Mouse (Mus musculus) olfactory bulb, adult 2 months (tissue): ENCODE measurements around the gene Cyba. TPM values are rescaled to one million over a fixed set of nuclear protein-coding genes. Genes with fewer than 3 reads are reported as not detected.

Experiments used
- H3K27ac ChIP-seq: fragments of 200-500 bp; 2 replicates; pipeline ENCODE4 v1.5.1; 2012; ENCODE audit warnings: low read depth, low read length; ENCODE audit not compliant: insufficient read depth
- H3K4me1 ChIP-seq: fragments of 200-500 bp; 2 replicates; pipeline ENCODE4 v1.6.1; 2012; ENCODE audit warnings: low read length; ENCODE audit not compliant: control insufficient read depth, insufficient read depth
- H3K4me3 ChIP-seq: fragments of 200-500 bp; 2 replicates; pipeline ENCODE4 v1.5.1; 2012; ENCODE audit warnings: mild to moderate bottlenecking, low read depth, low read length, moderate library complexity; ENCODE audit not compliant: insufficient read depth
- CTCF ChIP-seq: fragments of 200-500 bp; IDR thresholded peaks from 2 replicates; pipeline ENCODE4 v1.5.1; 2012; ENCODE audit warnings: low read depth, mild to moderate bottlenecking, low read length, moderate library complexity; ENCODE audit not compliant: insufficient read depth
- POLR2A ChIP-seq: fragments of 200-500 bp; IDR thresholded peaks from 2 replicates; pipeline ENCODE4 v1.6.1; 2012; ENCODE audit warnings: mild to moderate bottlenecking, low read depth, low read length, moderate library complexity; ENCODE audit not compliant: insufficient read depth
- WGBS: fragments of 180-500 bp; shearing (Covaris S2); methylation state at CpG from one replicate; pipeline ENCODE4 v1.1.7; 2018; 5-methylcytosine and 5-hydroxymethylcytosine counted together
- polyA plus RNA-seq: library from polyadenylated mRNA; stranded (reverse); fragments of >200 nt; gene quantifications from 2 replicates; pipeline ENCODE4 v1.2.4, GENCODE M21; 2012; ENCODE audit warnings: low replicate concordance; ENCODE audit not compliant: missing spikeins, insufficient read depth, insufficient read length

Cyba gene
- polyA plus RNA-seq, 1 experiment: not detected

DNA sequence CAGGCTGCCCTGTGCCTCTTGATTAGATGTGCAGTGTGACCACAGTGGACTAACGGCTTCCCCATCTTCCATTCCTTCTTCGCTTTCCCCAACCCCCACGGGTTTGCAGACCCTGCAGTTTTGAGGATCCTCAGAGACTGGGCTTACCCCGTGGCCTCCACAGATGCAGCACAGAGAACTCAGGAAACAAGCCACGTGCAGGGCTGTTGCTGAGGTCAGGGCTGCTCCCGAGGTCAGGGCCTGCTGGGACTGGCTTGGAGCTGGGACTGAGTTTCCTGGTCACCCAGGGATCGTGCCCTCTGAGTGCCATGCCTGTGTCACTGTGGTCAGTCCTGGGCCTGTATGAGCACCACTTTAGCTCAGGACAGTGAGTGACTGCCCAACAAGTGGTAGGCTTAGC, 32.3 kb upstream of the Cyba start:
- peaks cover 35% of the 10 kb centered on the region for H3K4me1 ChIP-seq
- no peak overlapping the region for H3K4me3 ChIP-seq
- 74% methylated on average over 7 of the region's 7 CpGs for WGBS
- no peak for TF ChIP-seq CTCF
- no peak for TF ChIP-seq POLR2A
- H3K27ac ChIP-seq: no peak overlapping the region

GRCm38 (mm10) chr8:122463651-122464640, 31.2 kb upstream of the Cyba start:
- 63% methylated on average over 12 of the region's 12 CpGs for WGBS
- Histone ChIP-seq H3K4me1 (peaks cover 41% of the 10 kb centered on the region), H3K27ac (no peak overlapping the region), H3K4me3 (no peak overlapping the region)
- TF ChIP-seq CTCF: no peak
- no peak for TF ChIP-seq POLR2A

DNA sequence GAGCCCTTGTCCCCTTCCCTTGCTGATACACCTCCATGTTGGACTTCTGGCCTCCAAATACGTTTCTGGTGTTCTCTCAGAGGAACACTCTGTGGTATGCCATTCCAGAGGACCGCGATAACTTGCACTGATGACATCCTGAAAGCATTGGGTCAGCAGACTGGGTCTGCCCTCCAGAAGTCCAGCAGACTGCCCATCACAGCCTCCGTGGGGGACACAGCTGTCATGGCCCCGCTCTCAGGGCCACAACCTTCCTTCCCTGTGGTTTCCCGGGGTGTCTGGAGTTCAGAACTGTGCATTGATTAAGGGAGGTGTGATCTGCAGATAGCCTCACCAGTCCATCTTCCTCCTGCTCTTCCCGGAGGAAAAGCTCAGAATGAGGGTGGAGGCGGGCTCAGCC, 29.8 kb upstream of the Cyba start:
- WGBS: 76% methylated on average over 8 of the region's 8 CpGs

DNA sequence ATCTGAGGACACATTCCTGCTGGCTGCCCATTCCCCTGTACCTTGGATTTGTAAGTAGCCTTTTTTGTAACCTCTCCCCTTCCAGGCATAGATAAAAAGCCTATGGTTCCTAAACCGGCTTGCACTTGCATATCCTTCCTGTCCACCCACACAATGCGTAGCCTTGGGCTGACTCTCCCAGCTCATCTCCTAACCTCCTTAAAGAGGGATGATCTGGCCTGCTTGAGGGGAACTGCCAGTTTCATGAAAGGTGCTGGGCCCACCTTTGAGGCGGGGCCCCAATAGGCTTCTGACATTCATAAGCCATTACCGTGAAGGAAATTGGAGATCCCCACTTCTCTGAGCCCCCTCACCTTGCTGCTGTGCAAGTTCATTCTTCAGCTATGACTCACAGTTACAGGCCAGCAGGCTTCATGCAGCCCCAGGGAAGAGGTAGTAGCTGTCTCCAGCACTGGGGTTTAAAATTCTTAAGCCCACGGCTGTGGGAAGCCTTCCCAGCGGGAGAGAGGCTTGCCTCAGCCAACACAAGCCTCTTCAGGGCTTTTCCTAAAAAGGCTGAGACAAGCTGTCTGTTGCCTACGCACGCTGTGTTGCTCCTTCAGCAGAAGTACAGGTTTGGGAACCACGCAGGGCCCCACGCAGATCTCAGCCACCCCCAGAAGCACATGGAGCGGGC, 28.9 kb upstream of the Cyba start:
- no peak for TF ChIP-seq POLR2A
- TF ChIP-seq CTCF: no peak
- no peak overlapping the region for H3K4me3 ChIP-seq
- H3K27ac ChIP-seq: peak overlapping the region; percentile 60
- peaks cover 54% of the 10 kb centered on the region for H3K4me1 ChIP-seq
- WGBS: 38% methylated on average over 11 of the region's 11 CpGs

More for the DNA sequence above, 29.8 kb upstream of the Cyba start:
- Histone ChIP-seq H3K4me3 (no peak overlapping the region), H3K27ac (peak overlapping the region; percentile 27), H3K4me1 (peaks cover 49% of the 10 kb centered on the region)
- no peak for TF ChIP-seq POLR2A
- no peak for TF ChIP-seq CTCF

- H3K4me3 ChIP-seq: peak within 1 kb of the TSS; percentile 34
- H3K27ac ChIP-seq: peak within 1 kb of the TSS; percentile 60
- TF ChIP-seq CTCF: no peak
- TF ChIP-seq POLR2A: no peak
- 3% methylated on average over 56 of the region's 56 CpGs for WGBS
- peaks cover 54% of the 10 kb centered on the region for H3K4me1 ChIP-seq
Observed at GRCm38 (mm10) chr8:122460524-122461472, 28.1 kb upstream of the Cyba start, which contains the start of gene Snai3. TSS of gene Snai3 (minus strand) at chr8:122460733.

- Histone ChIP-seq H3K4me1 (peaks cover 54% of the 10 kb centered on the region), H3K4me3 (peak overlapping the region; percentile 34; the same call in 1 of the 2 replicates), H3K27ac (no peak overlapping the region)
- 22% methylated on average over 7 of the region's 7 CpGs for WGBS
- TF ChIP-seq CTCF (no peak), POLR2A (no peak)
Observed at GRCm38 (mm10) chr8:122459990-122460389, 27.3 kb upstream of the Cyba start.

DNA sequence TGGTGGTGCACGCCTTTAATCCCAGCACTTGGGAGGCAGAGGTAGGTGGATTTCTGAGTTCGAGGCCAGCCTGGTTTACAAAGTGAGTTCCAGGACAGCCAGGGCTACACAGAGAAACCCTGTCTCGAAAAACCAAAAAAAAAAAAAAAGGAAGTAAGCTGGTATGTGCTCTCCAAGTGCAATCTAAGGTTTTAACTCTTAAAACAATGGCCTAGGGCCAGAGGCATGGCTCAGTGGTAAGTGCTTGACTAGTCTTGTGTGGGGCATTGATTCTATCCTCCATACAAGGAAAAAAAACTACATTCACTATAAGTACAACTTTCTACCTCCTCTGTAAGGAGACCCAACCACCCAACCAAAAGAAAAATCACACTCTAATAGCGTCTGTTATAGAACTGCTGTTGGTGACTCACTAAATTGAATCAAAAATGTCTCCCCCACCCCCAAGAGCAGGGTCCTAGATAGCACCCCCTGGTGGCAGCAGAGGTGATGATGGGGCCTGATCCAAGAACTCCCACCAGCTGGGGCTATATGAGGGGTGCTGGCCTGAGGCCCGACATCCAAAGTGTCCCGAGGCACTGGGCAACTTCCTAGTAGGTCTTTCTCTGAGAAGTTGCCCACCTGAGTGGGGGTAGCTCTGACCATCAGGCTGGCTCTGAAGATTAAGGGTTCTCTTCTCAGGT, 26.6 kb upstream of the Cyba start:
- WGBS: 58% methylated on average over 6 of the region's 6 CpGs
- TF ChIP-seq CTCF: peak; percentile 32; the same call in 1 of the 2 replicates
- no peak for TF ChIP-seq POLR2A
- Histone ChIP-seq H3K27ac (no peak overlapping the region), H3K4me1 (peaks cover 54% of the 10 kb centered on the region), H3K4me3 (no peak overlapping the region)

DNA sequence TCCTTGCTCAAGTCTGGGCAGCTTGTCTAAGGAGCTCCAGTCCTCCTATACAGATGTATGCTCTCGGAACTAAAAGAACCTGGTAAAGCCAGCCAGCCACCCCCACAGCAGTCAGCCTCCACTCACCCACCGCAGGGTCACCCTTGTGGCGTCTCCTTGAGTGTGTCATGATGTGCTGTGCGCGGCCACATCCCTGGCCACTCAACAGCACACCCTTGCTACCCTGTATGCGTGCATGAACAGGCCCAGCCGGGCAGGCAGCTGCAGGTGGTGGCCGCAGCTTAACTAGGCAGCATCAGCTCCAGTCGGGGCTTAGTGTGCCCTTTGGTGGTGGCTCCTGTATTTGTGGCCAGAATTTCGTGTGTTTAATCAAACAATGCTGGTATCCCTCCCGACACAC, 24.4 kb upstream of the Cyba start:
- H3K27ac ChIP-seq: no peak overlapping the region
- TF ChIP-seq POLR2A: no peak
- no peak for TF ChIP-seq CTCF
- 72% methylated on average over 11 of the region's 11 CpGs for WGBS
- peaks cover 39% of the 10 kb centered on the region for H3K4me1 ChIP-seq
- H3K4me3 ChIP-seq: no peak overlapping the region
